Mouse (Mus musculus) embryonic facial prominence, embryonic 13.5 days (tissue): ENCODE measurements around the gene Sst. TPM values are rescaled to one million over a fixed set of nuclear protein-coding genes. Genes with fewer than 3 reads are reported as not detected.
"Not testable (repeated sequence)": the region's sequence is repeated elsewhere in the genome, so short reads cannot be mapped to it uniquely, and the experiment has no call there.

Source experiments
- ATAC-seq: fragments of 200-750 bp; cut with Nextera tagmentation; 2 replicates; pipeline ENCODE4 v1.8.0; 2017; ENCODE audit warnings: low read depth; ENCODE audit not compliant: insufficient number of reproducible peaks, insufficient read depth, low FRiP score, low TSS enrichment
- H3K27ac ChIP-seq: fragments of 300-500 bp; sonication (generic); 2 replicates; pipeline ENCODE4 v1.5.1; 2015; ENCODE audit warnings: moderate library complexity, mild to moderate bottlenecking, inconsistent platforms
- H3K27me3 ChIP-seq: fragments of 300-500 bp; sonication (generic); 2 replicates; pipeline ENCODE4 v1.6.1; 2015; ENCODE audit warnings: mild to moderate bottlenecking, inconsistent platforms
- H3K36me3 ChIP-seq: fragments of 300-500 bp; sonication (generic); 2 replicates; pipeline ENCODE4 v1.6.1; 2015; ENCODE audit warnings: mild to moderate bottlenecking, inconsistent platforms
- H3K4me1 ChIP-seq: fragments of 300-500 bp; sonication (generic); 2 replicates; pipeline ENCODE4 v1.6.1; 2015; ENCODE audit warnings: inconsistent platforms
- H3K4me2 ChIP-seq: fragments of 300-500 bp; sonication (generic); 2 replicates; pipeline ENCODE4 v1.6.1; 2015; ENCODE audit warnings: moderate library complexity, mild to moderate bottlenecking, inconsistent platforms
- H3K4me3 ChIP-seq: fragments of 300-500 bp; sonication (generic); 2 replicates; pipeline ENCODE4 v1.5.1; 2015; ENCODE audit warnings: mild to moderate bottlenecking, inconsistent platforms
- H3K9ac ChIP-seq: fragments of 300-500 bp; sonication (generic); 2 replicates; pipeline ENCODE4 v1.6.1; 2015; ENCODE audit warnings: mild to moderate bottlenecking, inconsistent platforms
- H3K9me3 ChIP-seq: fragments of 300-500 bp; sonication (generic); 2 replicates; pipeline ENCODE4 v1.6.1; 2016; ENCODE audit warnings: inconsistent platforms
- WGBS: fragments of 180-500 bp; shearing (Covaris S2); methylation state at CpG from one replicate; pipeline ENCODE4 v1.1.7; 2015; ENCODE audit warnings: mixed read lengths; 5-methylcytosine and 5-hydroxymethylcytosine counted together
- polyA plus RNA-seq: library from polyadenylated mRNA; unstranded; fragments of >200 nt; fragmentation: Nextera tagmentation; extraction: Ambion mirVana; gene quantifications from 2 replicates; pipeline ENCODE4 v1.2.1, GENCODE M21; 2015

The Sst gene
- polyA plus RNA-seq = 12.6 and 36.2 TPM in 2 replicates

- Histone ChIP-seq H3K4me2 (peak within 1 kb of the TSS; percentile 36), H3K4me3 (peak within 1 kb of the TSS; percentile 2; the same call in 1 of the 2 replicates), H3K9ac (no peak within 1 kb of the TSS), H3K4me1 (peaks cover 8% of the 10 kb centered on the region), H3K27me3 (peaks cover 59% of the 10 kb centered on the region), H3K27ac (no peak within 1 kb of the TSS), H3K36me3 (no peaks in the 10 kb centered on the region), H3K9me3 (no peaks in the 10 kb centered on the region)
- ATAC-seq = no peak
- WGBS = 5% methylated on average over 26 of the region's 26 CpGs
These were observed at the start of gene Sst for GRCm38 (mm10) chr16:23890636-23891035. Sst (minus strand) TSS chr16:23890958.

- Histone ChIP-seq H3K27me3 (no peaks in the 10 kb centered on the region), H3K4me2 (no peak overlapping the region), H3K36me3 (no peaks in the 10 kb centered on the region), H3K27ac (no peak overlapping the region), H3K4me1 (no peaks in the 10 kb centered on the region), H3K9me3 (no peaks in the 10 kb centered on the region), H3K4me3 (no peak overlapping the region), H3K9ac (no peak overlapping the region)
- ATAC-seq = no peak
- WGBS = 64% methylated on average over 2 of the region's 2 CpGs
These were observed 43.6 kb upstream of the Sst start for GRCm38 (mm10) chr16:23934397-23934796.

GRCm38 (mm10) chr16:23932294-23932693 lies 41.5 kb upstream of the Sst start, which contains the start of gene Rtp2:
Rtp2 (minus strand) TSS chr16:23932394.
- no peak for ATAC-seq
- 68% methylated on average over 11 of the region's 11 CpGs for WGBS

GRCm38 (mm10) chr16:23931275-23931674 lies 40.5 kb upstream of the Sst start:
- Histone ChIP-seq H3K4me1 (no peaks in the 10 kb centered on the region), H3K36me3 (no peaks in the 10 kb centered on the region), H3K9me3 (no peaks in the 10 kb centered on the region), H3K27me3 (no peaks in the 10 kb centered on the region), H3K27ac (no peak overlapping the region), H3K4me2 (no peak overlapping the region), H3K4me3 (no peak overlapping the region), H3K9ac (no peak overlapping the region)
- no peak for ATAC-seq
- 77% methylated on average over 18 of the region's 18 CpGs for WGBS

More at GRCm38 (mm10) chr16:23932294-23932693, 41.5 kb upstream of the Sst start, which contains the start of gene Rtp2:
- H3K9me3 ChIP-seq = no peaks in the 10 kb centered on the region
- no peaks in the 10 kb centered on the region for H3K4me1 ChIP-seq
- no peak within 1 kb of the TSS for H3K4me3 ChIP-seq
- H3K27me3 ChIP-seq = no peaks in the 10 kb centered on the region
- no peak within 1 kb of the TSS for H3K4me2 ChIP-seq
- H3K9ac ChIP-seq = no peak within 1 kb of the TSS
- H3K27ac ChIP-seq = no peak within 1 kb of the TSS
- no peaks in the 10 kb centered on the region for H3K36me3 ChIP-seq

GRCm38 (mm10) chr16:23930426-23931073 lies 39.8 kb upstream of the Sst start:
- Histone ChIP-seq H3K4me1 (no peaks in the 10 kb centered on the region), H3K27ac (no peak overlapping the region), H3K4me2 (no peak overlapping the region), H3K36me3 (no peaks in the 10 kb centered on the region), H3K9me3 (no peaks in the 10 kb centered on the region), H3K4me3 (no peak overlapping the region), H3K9ac (no peak overlapping the region), H3K27me3 (no peaks in the 10 kb centered on the region)
- WGBS = 84% methylated on average over 3 of the region's 3 CpGs
- no peak for ATAC-seq

GRCm38 (mm10) chr16:23927301-23928114 lies 36.8 kb upstream of the Sst start:
- Histone ChIP-seq H3K27me3 (no peaks in the 10 kb centered on the region), H3K9me3 (no peaks in the 10 kb centered on the region), H3K4me1 (no peaks in the 10 kb centered on the region), H3K27ac (no peak overlapping the region), H3K4me2 (no peak overlapping the region), H3K4me3 (no peak overlapping the region), H3K9ac (no peak overlapping the region), H3K36me3 (no peaks in the 10 kb centered on the region)
- WGBS = 92% methylated on average over 33 of the region's 33 CpGs
- 0 out of 2 replicates have a peak, but pooled peaks have one; percentile 20 for ATAC-seq

GRCm38 (mm10) chr16:23922906-23923305 lies 32.1 kb upstream of the Sst start:
- Histone ChIP-seq H3K27me3 (no peaks in the 10 kb centered on the region), H3K9me3 (no peaks in the 10 kb centered on the region), H3K36me3 (no peaks in the 10 kb centered on the region), H3K4me1 (no peaks in the 10 kb centered on the region), H3K4me3 (no peak overlapping the region), H3K9ac (no peak overlapping the region), H3K27ac (no peak overlapping the region), H3K4me2 (no peak overlapping the region)
- 83% methylated on average over 1 of the region's 1 CpGs for WGBS
- ATAC-seq = no peak

- Histone ChIP-seq H3K27ac (no peak overlapping the region), H3K27me3 (no peaks in the 10 kb centered on the region), H3K4me1 (no peaks in the 10 kb centered on the region), H3K9ac (no peak overlapping the region), H3K4me3 (no peak overlapping the region), H3K4me2 (no peak overlapping the region), H3K9me3 (no peaks in the 10 kb centered on the region), H3K36me3 (no peaks in the 10 kb centered on the region)
- 62% methylated on average over 5 of the region's 5 CpGs for WGBS
- no peak for ATAC-seq
These were observed 30.9 kb upstream of the Sst start for GRCm38 (mm10) chr16:23921697-23922096.

GRCm38 (mm10) chr16:23919418-23919817 lies 28.7 kb upstream of the Sst start:
- no peak for ATAC-seq
- WGBS = 79% methylated on average over 2 of the region's 2 CpGs
- H3K36me3 ChIP-seq = no peaks in the 10 kb centered on the region
- no peaks in the 10 kb centered on the region for H3K4me1 ChIP-seq
- no peak overlapping the region for H3K4me3 ChIP-seq
- no peak overlapping the region for H3K9ac ChIP-seq
- no peak overlapping the region for H3K4me2 ChIP-seq
- no peaks in the 10 kb centered on the region for H3K9me3 ChIP-seq
- H3K27ac ChIP-seq = no peak overlapping the region
- no peaks in the 10 kb centered on the region for H3K27me3 ChIP-seq

GRCm38 (mm10) chr16:23913401-23913800 lies 22.6 kb upstream of the Sst start:
- Histone ChIP-seq H3K4me1 (no peaks in the 10 kb centered on the region), H3K4me3 (no peak overlapping the region), H3K27ac (no peak overlapping the region), H3K36me3 (no peaks in the 10 kb centered on the region), H3K4me2 (no peak overlapping the region), H3K27me3 (no peaks in the 10 kb centered on the region), H3K9ac (no peak overlapping the region), H3K9me3 (no peaks in the 10 kb centered on the region)
- 38% methylated on average over 3 of the region's 3 CpGs for WGBS
- ATAC-seq = no peak

GRCm38 (mm10) chr16:23912741-23913140 lies 22.0 kb upstream of the Sst start:
- WGBS = 76% methylated on average over 13 of the region's 13 CpGs
- ATAC-seq = no peak

GRCm38 (mm10) chr16:23909015-23909354 lies 18.2 kb upstream of the Sst start:
- not testable (repeated sequence) for ATAC-seq, H3K27ac ChIP-seq, H3K4me2 ChIP-seq, H3K36me3 ChIP-seq, H3K9ac ChIP-seq, H3K9me3 ChIP-seq, H3K4me1 ChIP-seq, H3K27me3 ChIP-seq, H3K4me3 ChIP-seq
- 84% methylated on average over 3 of the region's 3 CpGs for WGBS

More at GRCm38 (mm10) chr16:23912741-23913140, 22.0 kb upstream of the Sst start:
- Histone ChIP-seq H3K4me1 (no peaks in the 10 kb centered on the region), H3K4me2 (no peak overlapping the region), H3K27me3 (no peaks in the 10 kb centered on the region), H3K36me3 (no peaks in the 10 kb centered on the region), H3K9me3 (no peaks in the 10 kb centered on the region), H3K4me3 (no peak overlapping the region), H3K27ac (no peak overlapping the region), H3K9ac (no peak overlapping the region)
